ENCODE assay signal across 9 mouse cellular contexts in genomic region chr2:31119795-31120194, GRCm38 (mm10). TPM values are rescaled to one million over a fixed set of nuclear protein-coding genes. Genes with fewer than 3 reads are reported as not detected.
A peak's percentile ranks its signal among the peaks of the same experiment; 100 is the strongest.
DNase-seq lines count a peak whose midpoint lies in the region; ATAC-seq and TF ChIP-seq lines count a peak whose summit lies in the region.
"Had no signal": no experiment of that assay in that cellular context is flagged by ENCODE, and none has a peak within 500 bp of the region (broad histone marks: within the 10 kb centered on the region; RNA-seq: fewer than 3 reads in every experiment).

No protein-coding gene starts in this region.

- peak overlapping the region; percentile 63 for H3K27ac ChIP-seq in gastrocnemius, adult 2 months
- peak overlapping the region; percentile 82 for H3K27ac ChIP-seq in heart, postnatal 0 days (ENCODE audit: low read depth)
- H3K27ac ChIP-seq: limb, embryonic 12.5 days had no signal

- 0 out of 2 replicates have a peak, but pooled peaks cover 4% of the 10 kb centered on the region for H3K36me3 ChIP-seq in heart, postnatal 0 days (replicated peaks; ENCODE audit: control insufficient read depth, insufficient read depth, low read length)
- H3K36me3 ChIP-seq: limb, embryonic 12.5 days had no signal

- no peaks in the 10 kb centered on the region for H3K27me3 ChIP-seq in heart, postnatal 0 days (ENCODE audit: control insufficient read depth, insufficient read depth, low read length)
- H3K27me3 ChIP-seq: limb, embryonic 12.5 days had no signal

- H3K9me3 ChIP-seq in heart, postnatal 0 days (replicated peaks; ENCODE audit: control insufficient read depth, low read length), result no peaks in the 10 kb centered on the region
- H3K9me3 ChIP-seq: limb, embryonic 12.5 days had no signal

- TF ChIP-seq CTCF in gastrocnemius, adult 2 months (IDR thresholded peaks at IDR 0.05), result no peak
- no peak for TF ChIP-seq CTCF in heart, postnatal 0 days (IDR thresholded peaks at IDR 0.05; ENCODE audit: low read depth)

- peaks cover 17% of the 10 kb centered on the region; the same call in 1 of the 2 replicates for H3K4me1 ChIP-seq in heart, postnatal 0 days (ENCODE audit: control insufficient read depth, insufficient read depth)

- peak; percentile 66 for ATAC-seq in heart, postnatal 0 days (ENCODE audit: insufficient read depth, low read depth)

- H3K4me2 ChIP-seq in heart, postnatal 0 days (ENCODE audit: low read depth, low read length), result peak overlapping the region; percentile 41
- H3K4me2 ChIP-seq: limb, embryonic 12.5 days had no signal

- WGBS in heart, postnatal 0 days, result 24% methylated on average over 13 of the region's 13 CpGs

- DNase-seq in gastrocnemius, adult 2 months, result peak; percentile 55
- DNase-seq in gastrocnemius, postnatal 36 days, result no peak
- DNase-seq in cerebellum, adult 9-11 months, result peak; percentile 83
- DNase-seq in heart, postnatal 0 days (ENCODE audit: low spot score), result peak; percentile 88
- DNase-seq in left cerebral cortex, adult 9 months (ENCODE audit: low spot score in 2 of 2), result peak; percentile 40 to 66
- no peak for DNase-seq in lung, postnatal 10 days
- DNase-seq in embryo, embryonic 9.5 days (ENCODE audit: extremely low spot score), result no peak
- no peak for DNase-seq in yolk sac, embryonic 10.5 days (ENCODE audit: low spot score)

- no peak overlapping the region for H3K9ac ChIP-seq in heart, postnatal 0 days (replicated peaks; ENCODE audit: low read depth, low read length)
- H3K9ac ChIP-seq: limb, embryonic 12.5 days had no signal

- H3K4me3 ChIP-seq in gastrocnemius, adult 2 months, result no peak overlapping the region
- peak overlapping the region; percentile 9; the same call in 1 of the 2 replicates for H3K4me3 ChIP-seq in heart, postnatal 0 days (ENCODE audit: low read depth, low read length)
- H3K4me3 ChIP-seq: limb, embryonic 12.5 days had no signal

- no peak for TF ChIP-seq EP300 in heart, postnatal 0 days (IDR thresholded peaks at IDR 0.05; ENCODE audit: low read depth)

- intact Hi-C loops in gastrocnemius, adult 2 months (cut with DNase I), result no loop called here
- intact Hi-C loops in gastrocnemius, postnatal 36 days (cut with DNase I), result loop anchor here (5.0 kb wide), 1 partner anchor 52 kb away; no protein-coding TSS in a partner anchor

RNA-seq across cellular contexts. Expression of gene Fnbp1, which starts 22.0 kb away (rescaled TPM):
- 10 to 100 TPM in 1 of 2 experiments, 1 to 10 TPM in 1; 7.9 to 13.2 TPM for total RNA-seq in gastrocnemius, adult 2 months (2021)
- total RNA-seq in gastrocnemius, postnatal 36 days (2021), result 10 to 100 TPM; 10.6 to 10.7 TPM
- total RNA-seq in heart, postnatal 0 days (2014; rRNA removed; ENCODE audit: low replicate concordance), result 6.4 and 7.7 TPM in 2 replicates
- polyA plus RNA-seq in heart, postnatal 0 days (2015; fragmentation: Nextera tagmentation; extraction: Ambion mirVana), result 10.0 and 11.4 TPM in 2 replicates

RNA-seq across cellular contexts. Expression of gene Gpr107, which starts 32.3 kb away (rescaled TPM):
- 10 to 100 TPM; 24.5 to 29.0 TPM for total RNA-seq in gastrocnemius, adult 2 months (2021)
- 10 to 100 TPM; 19.2 to 23.8 TPM for total RNA-seq in gastrocnemius, postnatal 36 days (2021)
- total RNA-seq in heart, postnatal 0 days (2014; rRNA removed; ENCODE audit: low replicate concordance), result 42.2 and 69.4 TPM in 2 replicates
- 19.1 and 20.3 TPM in 2 replicates for polyA plus RNA-seq in heart, postnatal 0 days (2015; fragmentation: Nextera tagmentation; extraction: Ambion mirVana)

Comparison
In these comparisons a context has a peak if more than half of its experiments do, and no peak if none do; other contexts are left out.
1. DNase-seq: peak in gastrocnemius, adult 2 months (single experiment), cerebellum, adult 9-11 months (single experiment), heart, postnatal 0 days (single experiment) and left cerebral cortex, adult 9 months (2 of 2); none in gastrocnemius, postnatal 36 days (0 of 2), lung, postnatal 10 days (single experiment), embryo, embryonic 9.5 days (single experiment) and yolk sac, embryonic 10.5 days (single experiment).